Mouse (Mus musculus): ENCODE data around the gene Rubcn. TPM values are rescaled to one million over a fixed set of nuclear protein-coding genes. Genes with fewer than 3 reads are reported as not detected.

The Rubcn gene
- polyA plus RNA-seq, 1 experiment from 2014 or later = 27.6 TPM

- Histone ChIP-seq H3K27ac (replicated peaks) (no peak within 1 kb of the TSS), H3K9ac (no peak within 1 kb of the TSS), H3K4me2 (no peak within 1 kb of the TSS), H3K27me3 (peaks cover 5% of the 10 kb centered on the region; the same call in 1 of the 2 replicates), H3K9me3 (no peaks in the 10 kb centered on the region), H3K36me3 (no peaks in the 10 kb centered on the region), H3K4me1 (replicated peaks) (peaks cover 18% of the 10 kb centered on the region), H3K4me3 (no peak within 1 kb of the TSS)
- no peak for ATAC-seq (ENCODE audit: low read depth)
- 83% methylated on average over 4 of the region's 4 CpGs for WGBS
Measured at GRCm38 (mm10) chr16:32810321-32810720, 67.2 kb downstream of the Rubcn start, which contains the start of gene Smbd1. Smbd1 (minus strand) TSS chr16:32810477.

GRCm38 (mm10) chr16:32807408-32808185 lies 70.0 kb downstream of the Rubcn start:
- peaks cover 15% of the 10 kb centered on the region for H3K4me1 ChIP-seq (replicated peaks)
- no peak overlapping the region for H3K4me2 ChIP-seq
- H3K36me3 ChIP-seq = no peaks in the 10 kb centered on the region
- no peak overlapping the region for H3K27ac ChIP-seq (replicated peaks)
- no peak overlapping the region for H3K9ac ChIP-seq
- H3K4me3 ChIP-seq = no peak overlapping the region
- H3K27me3 ChIP-seq = no peaks in the 10 kb centered on the region; the same call in 1 of the 2 replicates
- WGBS = 67% methylated on average over 8 of the region's 8 CpGs
- H3K9me3 ChIP-seq = no peaks in the 10 kb centered on the region
- ATAC-seq (ENCODE audit: low read depth) = no peak

- Histone ChIP-seq H3K27ac (replicated peaks) (no peak overlapping the region), H3K4me1 (replicated peaks) (peaks cover 18% of the 10 kb centered on the region), H3K36me3 (no peaks in the 10 kb centered on the region), H3K9ac (no peak overlapping the region), H3K9me3 (no peaks in the 10 kb centered on the region), H3K27me3 (no peaks in the 10 kb centered on the region), H3K4me2 (no peak overlapping the region), H3K4me3 (no peak overlapping the region)
- WGBS = 84% methylated on average over 7 of the region's 7 CpGs
- no peak for ATAC-seq (ENCODE audit: low read depth)
Measured at GRCm38 (mm10) chr16:32805151-32805550, 72.4 kb downstream of the Rubcn start.

GRCm38 (mm10) chr16:32803901-32804300 lies 73.7 kb downstream of the Rubcn start:
- H3K27ac ChIP-seq (replicated peaks) = no peak overlapping the region
- no peak overlapping the region for H3K4me3 ChIP-seq
- no peaks in the 10 kb centered on the region for H3K36me3 ChIP-seq
- H3K9me3 ChIP-seq = no peaks in the 10 kb centered on the region
- peaks cover 18% of the 10 kb centered on the region for H3K4me1 ChIP-seq (replicated peaks)
- no peak overlapping the region for H3K4me2 ChIP-seq
- H3K27me3 ChIP-seq = no peaks in the 10 kb centered on the region
- no peak for ATAC-seq (ENCODE audit: low read depth)
- H3K9ac ChIP-seq = no peak overlapping the region
- WGBS = 40% methylated on average over 5 of the region's 5 CpGs

- WGBS = 42% methylated on average over 6 of the region's 6 CpGs
- Histone ChIP-seq H3K9ac (no peak overlapping the region), H3K4me1 (replicated peaks) (peaks cover 18% of the 10 kb centered on the region), H3K27ac (replicated peaks) (peak overlapping the region; percentile 61), H3K36me3 (no peaks in the 10 kb centered on the region), H3K27me3 (no peaks in the 10 kb centered on the region), H3K4me3 (no peak overlapping the region), H3K4me2 (no peak overlapping the region), H3K9me3 (no peaks in the 10 kb centered on the region)
- peak; percentile 68 for ATAC-seq (ENCODE audit: low read depth)
Measured at GRCm38 (mm10) chr16:32803252-32803853, 74.2 kb downstream of the Rubcn start.

GRCm38 (mm10) chr16:32797426-32797689 lies 80.2 kb downstream of the Rubcn start, which contains the start of gene Muc20:
Muc20 (minus strand) TSS chr16:32797435.
- Histone ChIP-seq H3K9me3 (no peaks in the 10 kb centered on the region), H3K36me3 (no peaks in the 10 kb centered on the region), H3K27me3 (no peaks in the 10 kb centered on the region), H3K27ac (replicated peaks) (no peak within 1 kb of the TSS), H3K4me1 (replicated peaks) (0 out of 2 replicates have a peak, but pooled peaks cover 5% of the 10 kb centered on the region), H3K9ac (no peak within 1 kb of the TSS), H3K4me3 (no peak within 1 kb of the TSS), H3K4me2 (no peak within 1 kb of the TSS)
- WGBS = 80% methylated on average over 3 of the region's 3 CpGs
- no peak for ATAC-seq (ENCODE audit: low read depth)

- Histone ChIP-seq H3K27me3 (no peaks in the 10 kb centered on the region), H3K4me2 (no peak overlapping the region), H3K9me3 (no peaks in the 10 kb centered on the region), H3K36me3 (no peaks in the 10 kb centered on the region), H3K4me1 (replicated peaks) (0 out of 2 replicates have a peak, but pooled peaks cover 5% of the 10 kb centered on the region), H3K9ac (no peak overlapping the region), H3K27ac (replicated peaks) (no peak overlapping the region), H3K4me3 (no peak overlapping the region)
- 64% methylated on average over 14 of the region's 14 CpGs for WGBS
- peak; percentile 47; the same call in 1 of the 2 replicates for ATAC-seq (ENCODE audit: low read depth)
Measured at GRCm38 (mm10) chr16:32796676-32797425, 80.7 kb downstream of the Rubcn start.

- Histone ChIP-seq H3K4me3 (no peak overlapping the region), H3K27ac (replicated peaks) (no peak overlapping the region), H3K27me3 (no peaks in the 10 kb centered on the region), H3K4me2 (no peak overlapping the region), H3K9me3 (no peaks in the 10 kb centered on the region), H3K36me3 (no peaks in the 10 kb centered on the region), H3K9ac (no peak overlapping the region), H3K4me1 (replicated peaks) (0 out of 2 replicates have a peak, but pooled peaks cover 5% of the 10 kb centered on the region)
- WGBS = 91% methylated on average over 1 of the region's 1 CpGs
- no peak for ATAC-seq (ENCODE audit: low read depth)
Measured at GRCm38 (mm10) chr16:32795177-32795576, 82.4 kb downstream of the Rubcn start.

- Histone ChIP-seq H3K9me3 (no peaks in the 10 kb centered on the region; the same call in 1 of the 2 replicates), H3K4me1 (replicated peaks) (no peaks in the 10 kb centered on the region), H3K27ac (replicated peaks) (no peak overlapping the region), H3K27me3 (no peaks in the 10 kb centered on the region), H3K36me3 (no peaks in the 10 kb centered on the region), H3K9ac (no peak overlapping the region), H3K4me3 (no peak overlapping the region), H3K4me2 (no peak overlapping the region)
- WGBS = 87% methylated on average over 5 of the region's 5 CpGs
- ATAC-seq (ENCODE audit: low read depth) = no peak
Measured at GRCm38 (mm10) chr16:32790056-32790455, 87.5 kb downstream of the Rubcn start.

GRCm38 (mm10) chr16:32784840-32785239 lies 92.7 kb downstream of the Rubcn start:
- no peak overlapping the region for H3K9ac ChIP-seq
- H3K27me3 ChIP-seq = no peaks in the 10 kb centered on the region
- H3K27ac ChIP-seq (replicated peaks) = no peak overlapping the region
- no peak overlapping the region for H3K4me3 ChIP-seq
- no peaks in the 10 kb centered on the region; the same call in 1 of the 2 replicates for H3K9me3 ChIP-seq
- no peak overlapping the region for H3K4me2 ChIP-seq
- ATAC-seq (ENCODE audit: low read depth) = peak; percentile 74
- peaks cover 5% of the 10 kb centered on the region; the same call in 1 of the 2 replicates for H3K4me1 ChIP-seq (replicated peaks)
- no peaks in the 10 kb centered on the region for H3K36me3 ChIP-seq
- 67% methylated on average over 13 of the region's 13 CpGs for WGBS

GRCm38 (mm10) chr16:32783324-32784062 lies 94.1 kb downstream of the Rubcn start:
- peaks cover 10% of the 10 kb centered on the region; the same call in 1 of the 2 replicates for H3K4me1 ChIP-seq (replicated peaks)
- ATAC-seq (ENCODE audit: low read depth) = no peak; the same call in 1 of the 2 replicates
- H3K9ac ChIP-seq = no peak overlapping the region
- no peaks in the 10 kb centered on the region for H3K27me3 ChIP-seq
- H3K4me2 ChIP-seq = no peak overlapping the region
- no peak overlapping the region for H3K4me3 ChIP-seq
- no peaks in the 10 kb centered on the region for H3K36me3 ChIP-seq
- no peak overlapping the region for H3K27ac ChIP-seq (replicated peaks)
- WGBS = 41% methylated on average over 5 of the region's 5 CpGs
- no peaks in the 10 kb centered on the region; the same call in 1 of the 2 replicates for H3K9me3 ChIP-seq
